Mouse (Mus musculus): ENCODE measurements around the gene Gmcl1.

- TF ChIP-seq TAL1 (IDR thresholded peaks at IDR 0.05; ENCODE audit: low read length), result no peak
- TF ChIP-seq GATA1 (IDR thresholded peaks at IDR 0.05; ENCODE audit: low read length), result no peak
Measured at GRCm38 (mm10) chr6:86728711-86729110, 4.5 kb downstream of the Gmcl1 start.

Measured in erythroblast, embryonic 14.5 days (primary cell).